Mouse (Mus musculus) embryo, embryonic 11 days (tissue): ENCODE data around the gene Taf15.
"Not testable (repeated sequence)": the region's sequence is repeated elsewhere in the genome, so short reads cannot be mapped to it uniquely, and the experiment has no call there.

ENCODE experiments used
- DNase-seq: peaks from one replicate; pipeline ENCODE4 v3.0.0-alpha.2; 2015

Taf15 gene

GRCm38 (mm10) chr11:83540931-83541330 lies 68.0 kb downstream of the Taf15 start:
- DNase-seq = no peak

GRCm38 (mm10) chr11:83541415-83541814 lies 68.5 kb downstream of the Taf15 start:
- DNase-seq = no peak

- no peak for DNase-seq
These were observed 71.3 kb downstream of the Taf15 start for GRCm38 (mm10) chr11:83544214-83544613.

- DNase-seq = no peak
These were observed 77.3 kb downstream of the Taf15 start for GRCm38 (mm10) chr11:83550186-83550632.

GRCm38 (mm10) chr11:83551037-83551436 lies 78.2 kb downstream of the Taf15 start:
- DNase-seq = not testable (repeated sequence)

GRCm38 (mm10) chr11:83551668-83552067 lies 78.8 kb downstream of the Taf15 start:
- no peak for DNase-seq
